Mouse (Mus musculus): ENCODE measurements at regions not wholly inside any gene's neighbourhood (a gene's known extent, or its start where the extent isn't known, plus 50 kb on each side); places are given as distances from the start of the nearest gene placed in this dataset.

DNA sequence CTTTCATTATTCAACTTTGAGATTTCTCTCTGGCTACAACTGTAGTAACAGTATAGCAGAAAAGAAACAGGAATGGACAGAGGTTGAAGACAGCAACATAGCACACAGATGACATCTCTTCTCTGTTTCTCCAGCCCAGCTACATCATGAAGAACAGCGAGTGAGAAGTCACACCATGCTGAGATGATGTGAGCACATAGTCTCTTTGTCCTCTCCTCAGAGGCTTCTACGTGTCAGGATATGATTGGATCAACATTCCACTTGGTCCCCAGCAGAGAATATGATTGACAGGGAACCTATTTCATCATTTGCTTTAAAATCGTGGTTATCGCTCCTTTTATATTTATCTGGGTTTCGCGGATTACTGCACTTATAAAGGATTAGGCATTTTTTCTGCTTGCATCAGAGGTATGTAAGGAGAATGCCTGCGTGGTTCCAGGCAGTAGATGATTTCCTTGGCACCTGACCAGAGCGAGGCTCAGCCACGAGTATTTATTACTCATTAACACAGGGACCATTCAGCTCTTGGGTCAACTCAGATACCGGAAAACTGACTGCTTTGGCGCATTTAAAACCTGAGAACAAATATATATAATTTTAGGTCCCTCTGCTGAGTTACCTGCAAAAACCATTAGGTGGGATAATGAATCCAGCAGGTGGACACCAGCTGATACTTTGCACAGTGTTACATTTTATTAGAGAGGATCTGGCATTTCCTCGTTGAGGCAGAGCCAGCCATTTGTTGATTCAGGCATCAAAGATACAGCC lies 237.9 kb upstream of the Gm5148 start:
- WGBS: 54% methylated on average over 12 of the region's 12 CpGs

DNA sequence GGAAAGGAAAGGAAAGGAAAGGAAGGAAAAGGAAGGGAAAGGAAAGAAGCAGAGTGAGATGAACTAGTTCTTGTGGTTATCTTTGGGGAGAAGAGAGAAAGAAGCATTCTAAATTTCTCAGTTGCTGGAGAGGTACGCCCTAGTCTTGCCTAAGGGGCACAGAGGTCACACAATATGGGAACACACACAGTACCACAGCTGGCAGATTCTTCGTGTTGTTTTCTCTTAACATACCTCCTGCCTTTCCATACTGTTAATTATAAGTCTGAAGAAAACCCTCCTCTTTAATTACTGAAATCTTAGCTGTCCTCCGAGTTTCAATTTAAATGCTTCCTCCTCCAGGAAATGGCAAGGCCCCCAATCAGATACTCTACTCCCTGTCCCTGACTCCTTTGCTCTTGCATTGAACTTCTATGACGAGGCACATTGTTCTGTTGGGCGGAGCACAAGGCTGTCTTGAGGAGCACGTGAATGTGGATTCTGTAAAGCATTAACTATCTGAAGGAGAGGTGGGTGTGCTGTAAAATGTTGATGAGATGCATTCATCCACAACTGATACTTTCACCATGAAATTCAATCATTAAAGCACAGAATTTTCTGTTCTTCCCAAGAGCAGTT lies 234.2 kb upstream of the Gm5148 start:
- H3K4me1 ChIP-seq (ENCODE audit: insufficient read depth, low read depth, low read length): no peaks in the 10 kb centered on the region
- H3K4me3 ChIP-seq (ENCODE audit: low read depth, low read length): no peak overlapping the region
- H3K4me2 ChIP-seq (replicated peaks; ENCODE audit: low read depth, low read length): no peak overlapping the region
- no peaks in the 10 kb centered on the region for H3K9me3 ChIP-seq (ENCODE audit: low read length)
- TF ChIP-seq EP300 (IDR thresholded peaks at IDR 0.05) (0 out of 2 replicates have a peak, but pooled peaks have one; percentile 16), CTCF (IDR thresholded peaks at IDR 0.05) (no peak)
- DNase-seq (ENCODE audit: low spot score) (peak; percentile 30), ATAC-seq (no peak)
- no peak overlapping the region for H3K27ac ChIP-seq (ENCODE audit: low read length)
- no peaks in the 10 kb centered on the region for H3K36me3 ChIP-seq (ENCODE audit: insufficient read depth, low read length)
- no peaks in the 10 kb centered on the region for H3K27me3 ChIP-seq (replicated peaks; ENCODE audit: insufficient read depth, low read length)
- 53% methylated on average over 6 of the region's 6 CpGs for WGBS
- no peak overlapping the region for H3K9ac ChIP-seq (replicated peaks; ENCODE audit: low read depth)

More for the DNA sequence above, 237.9 kb upstream of the Gm5148 start:
- ATAC-seq (peak; percentile 94), DNase-seq (ENCODE audit: low spot score) (peak; percentile 89)
- H3K9ac ChIP-seq (replicated peaks; ENCODE audit: low read depth): no peak overlapping the region
- no peaks in the 10 kb centered on the region for H3K36me3 ChIP-seq (ENCODE audit: insufficient read depth, low read length)
- H3K4me2 ChIP-seq (replicated peaks; ENCODE audit: low read depth, low read length): no peak overlapping the region
- no peaks in the 10 kb centered on the region for H3K9me3 ChIP-seq (ENCODE audit: low read length)
- no peaks in the 10 kb centered on the region for H3K27me3 ChIP-seq (replicated peaks; ENCODE audit: insufficient read depth, low read length)
- no peak overlapping the region for H3K4me3 ChIP-seq (ENCODE audit: low read depth, low read length)
- TF ChIP-seq EP300 (IDR thresholded peaks at IDR 0.05): peak; percentile 82
- no peak for TF ChIP-seq CTCF (IDR thresholded peaks at IDR 0.05)
- H3K27ac ChIP-seq (ENCODE audit: low read length): no peak overlapping the region
- no peaks in the 10 kb centered on the region for H3K4me1 ChIP-seq (ENCODE audit: insufficient read depth, low read depth, low read length)

DNA sequence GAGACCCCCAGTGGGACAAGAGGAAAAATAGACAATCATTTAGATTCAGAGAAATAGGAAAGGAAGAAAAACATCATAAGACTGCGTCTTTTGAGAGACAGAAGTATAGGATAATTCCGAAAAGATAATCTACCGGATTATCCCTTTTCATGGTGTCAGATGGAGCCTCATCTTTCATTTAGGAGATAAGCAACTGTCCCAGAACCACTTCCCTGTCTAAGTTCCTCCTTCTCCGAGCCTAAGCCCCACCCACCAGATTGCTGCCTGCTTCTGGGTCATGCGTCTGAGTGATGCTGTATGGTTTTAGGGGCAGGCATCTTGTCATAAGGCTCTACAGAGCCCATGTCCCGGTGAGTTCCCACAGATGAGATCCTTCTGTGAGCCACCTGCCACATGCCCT lies 232.3 kb upstream of the Gm5148 start:
- TF ChIP-seq CTCF (IDR thresholded peaks at IDR 0.05) (no peak), EP300 (IDR thresholded peaks at IDR 0.05) (no peak)
- no peaks in the 10 kb centered on the region for H3K4me1 ChIP-seq (ENCODE audit: insufficient read depth, low read depth, low read length)
- 82% methylated on average over 6 of the region's 6 CpGs for WGBS
- H3K27me3 ChIP-seq (replicated peaks; ENCODE audit: insufficient read depth, low read length): no peaks in the 10 kb centered on the region
- H3K4me2 ChIP-seq (replicated peaks; ENCODE audit: low read depth, low read length): no peak overlapping the region
- H3K27ac ChIP-seq (ENCODE audit: low read length): no peak overlapping the region
- no peak overlapping the region for H3K9ac ChIP-seq (replicated peaks; ENCODE audit: low read depth)
- H3K4me3 ChIP-seq (ENCODE audit: low read depth, low read length): no peak overlapping the region
- no peak for DNase-seq (ENCODE audit: low spot score)
- no peak for ATAC-seq
- no peaks in the 10 kb centered on the region for H3K9me3 ChIP-seq (ENCODE audit: low read length)
- no peaks in the 10 kb centered on the region for H3K36me3 ChIP-seq (ENCODE audit: insufficient read depth, low read length)

DNA sequence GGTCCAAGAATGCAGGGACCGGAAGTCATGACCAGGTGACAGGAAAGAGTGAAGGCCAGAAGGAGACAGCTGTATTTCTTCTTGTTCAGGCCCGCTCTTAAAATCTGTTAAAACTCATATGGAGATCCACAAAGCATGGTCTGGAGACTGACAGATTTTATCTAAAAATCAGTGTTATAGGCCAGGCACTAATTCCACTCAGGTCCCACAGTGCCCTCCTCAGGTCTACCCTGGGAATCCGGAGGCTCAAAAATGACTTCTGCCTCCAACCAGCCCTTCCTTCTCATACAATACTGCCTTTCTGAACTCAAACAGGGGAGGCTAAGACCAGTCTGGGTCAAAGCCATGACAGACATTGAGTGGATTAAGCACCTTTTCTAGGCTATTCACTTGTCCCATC lies 228.6 kb upstream of the Gm5148 start:
- peak; percentile 79 for TF ChIP-seq CTCF (IDR thresholded peaks at IDR 0.05)
- 0 out of 2 replicates have a peak, but pooled peaks have one; percentile 16 for TF ChIP-seq EP300 (IDR thresholded peaks at IDR 0.05)
- H3K4me3 ChIP-seq (ENCODE audit: low read depth, low read length): no peak overlapping the region
- H3K27me3 ChIP-seq (replicated peaks; ENCODE audit: insufficient read depth, low read length): no peaks in the 10 kb centered on the region
- DNase-seq (ENCODE audit: low spot score): peak; percentile 76
- no peak overlapping the region for H3K4me2 ChIP-seq (replicated peaks; ENCODE audit: low read depth, low read length)
- no peak overlapping the region for H3K27ac ChIP-seq (ENCODE audit: low read length)
- H3K4me1 ChIP-seq (ENCODE audit: insufficient read depth, low read depth, low read length): no peaks in the 10 kb centered on the region
- WGBS: 29% methylated on average over 3 of the region's 3 CpGs
- H3K9me3 ChIP-seq (ENCODE audit: low read length): no peaks in the 10 kb centered on the region
- no peaks in the 10 kb centered on the region for H3K36me3 ChIP-seq (ENCODE audit: insufficient read depth, low read length)
- ATAC-seq: peak; percentile 77
- no peak overlapping the region for H3K9ac ChIP-seq (replicated peaks; ENCODE audit: low read depth)

DNA sequence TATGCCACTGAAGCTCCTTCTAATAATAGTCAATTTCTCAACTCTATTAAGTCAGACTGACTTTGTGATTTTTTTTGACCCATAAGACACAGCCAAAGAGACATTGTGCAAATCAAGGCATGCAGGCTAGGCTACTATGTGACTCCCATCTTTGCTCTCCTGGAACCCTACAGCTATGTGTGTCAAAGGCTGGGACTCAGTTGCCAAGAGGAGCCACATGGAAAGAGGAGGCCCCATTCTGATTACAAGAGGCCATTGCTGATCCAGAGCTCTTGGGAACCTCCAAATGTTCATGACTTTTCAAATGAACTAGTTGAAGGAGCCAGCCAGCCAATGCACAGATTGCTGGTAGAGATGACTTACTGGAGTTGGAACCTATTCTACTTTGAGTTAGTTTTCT lies 228.0 kb upstream of the Gm5148 start:
- Histone ChIP-seq H3K4me1 (ENCODE audit: insufficient read depth, low read depth, low read length) (no peaks in the 10 kb centered on the region), H3K9me3 (ENCODE audit: low read length) (no peaks in the 10 kb centered on the region), H3K27me3 (replicated peaks; ENCODE audit: insufficient read depth, low read length) (no peaks in the 10 kb centered on the region), H3K4me2 (replicated peaks; ENCODE audit: low read depth, low read length) (no peak overlapping the region), H3K27ac (ENCODE audit: low read length) (no peak overlapping the region), H3K9ac (replicated peaks; ENCODE audit: low read depth) (no peak overlapping the region), H3K4me3 (ENCODE audit: low read depth, low read length) (no peak overlapping the region), H3K36me3 (ENCODE audit: insufficient read depth, low read length) (no peaks in the 10 kb centered on the region)
- no peak for TF ChIP-seq EP300 (IDR thresholded peaks at IDR 0.05)
- TF ChIP-seq CTCF (IDR thresholded peaks at IDR 0.05): no peak
- DNase-seq (ENCODE audit: low spot score) (no peak), ATAC-seq (no peak)

DNA sequence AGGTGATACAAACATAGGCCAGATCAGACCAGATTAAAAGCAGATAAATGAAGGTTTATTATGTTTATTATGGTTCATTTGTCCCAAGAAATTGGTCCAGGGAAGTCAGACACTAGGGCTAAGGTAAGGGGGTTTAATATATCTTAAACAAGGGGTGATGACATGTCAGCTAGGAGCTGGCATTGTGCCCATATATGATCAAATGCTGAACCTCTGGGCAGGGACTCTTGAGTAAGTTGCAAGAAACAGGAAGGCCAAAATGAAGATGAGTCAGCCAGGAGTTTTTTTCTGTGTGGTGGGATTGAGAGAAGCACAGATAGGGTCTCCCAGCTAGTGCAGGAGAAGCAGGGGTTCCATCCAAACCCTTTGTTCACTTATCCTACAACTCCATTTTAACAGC lies 219.4 kb upstream of the Gm5148 start:
- Histone ChIP-seq H3K36me3 (ENCODE audit: insufficient read depth, low read length) (no peaks in the 10 kb centered on the region), H3K27me3 (replicated peaks; ENCODE audit: insufficient read depth, low read length) (no peaks in the 10 kb centered on the region), H3K4me1 (ENCODE audit: insufficient read depth, low read depth, low read length) (peaks cover 3% of the 10 kb centered on the region; the same call in 1 of the 2 replicates), H3K4me3 (ENCODE audit: low read depth, low read length) (no peak overlapping the region), H3K9me3 (ENCODE audit: low read length) (no peaks in the 10 kb centered on the region), H3K4me2 (replicated peaks; ENCODE audit: low read depth, low read length) (no peak overlapping the region), H3K9ac (replicated peaks; ENCODE audit: low read depth) (no peak overlapping the region), H3K27ac (ENCODE audit: low read length) (no peak overlapping the region)
- DNase-seq (ENCODE audit: low spot score) (no peak), ATAC-seq (no peak)
- TF ChIP-seq CTCF (IDR thresholded peaks at IDR 0.05): no peak
- no peak for TF ChIP-seq EP300 (IDR thresholded peaks at IDR 0.05)
